ENCODE assay signal across 8 mouse cellular contexts in genomic region chr1:183669674-183670073, GRCm38 (mm10).
DNase-seq lines count a peak whose midpoint lies in the region; ATAC-seq and TF ChIP-seq lines count a peak whose summit lies in the region.

No protein-coding gene starts in this region.

- H3K79me2 ChIP-seq in CH12.LX (replicated peaks; ENCODE audit: control insufficient read depth, extremely low read depth, insufficient read depth, poor library complexity, severe bottlenecking) = no peaks in the 10 kb centered on the region

- no peak for ATAC-seq in heart, embryonic 12.5 days (ENCODE audit: insufficient number of reproducible peaks, low FRiP score)
- no peak for ATAC-seq in midbrain, embryonic 15.5 days (replicated peaks)

- no peak for TF ChIP-seq RAD21 in CH12.LX (IDR thresholded peaks at IDR 0.05; ENCODE audit: low read depth, low read length)

- H3K36me3 ChIP-seq in heart, embryonic 10.5 days = no peaks in the 10 kb centered on the region
- no peaks in the 10 kb centered on the region for H3K36me3 ChIP-seq in CH12.LX (replicated peaks in 1 of 2; ENCODE audit: control insufficient read depth in 1 of 2, insufficient read depth in 1 of 2, low read length in 1 of 2)
- H3K36me3 ChIP-seq in heart, embryonic 12.5 days = no peaks in the 10 kb centered on the region
- H3K36me3 ChIP-seq in midbrain, embryonic 15.5 days (replicated peaks) = no peaks in the 10 kb centered on the region

- no peaks in the 10 kb centered on the region; the same call in 1 of the 2 replicates for H3K4me1 ChIP-seq in heart, embryonic 10.5 days
- peaks cover 0 to 6% of the 10 kb centered on the region in 2 experiments; a peak in 2 of 4 replicates for H3K4me1 ChIP-seq in CH12.LX (ENCODE audit: control insufficient read depth in 1 of 2, insufficient read depth in 2 of 2)
- H3K4me1 ChIP-seq in heart, embryonic 12.5 days (replicated peaks) = 0 out of 2 replicates have a peak, but pooled peaks cover 4% of the 10 kb centered on the region
- 0 out of 2 replicates have a peak, but pooled peaks cover 5% of the 10 kb centered on the region for H3K4me1 ChIP-seq in midbrain, embryonic 15.5 days

- TF ChIP-seq POLR2A in CH12.LX (IDR thresholded peaks at IDR 0.05; ENCODE audit: low read depth, low read length) = no peak

- 57% methylated on average over 11 of the region's 11 CpGs for WGBS in heart, embryonic 10.5 days
- WGBS in heart, embryonic 12.5 days = 50% methylated on average over 11 of the region's 11 CpGs
- 61% methylated on average over 11 of the region's 11 CpGs for WGBS in midbrain, embryonic 15.5 days

- H3K27ac ChIP-seq in heart, embryonic 10.5 days = no peak overlapping the region
- no peak overlapping the region for H3K27ac ChIP-seq in CH12.LX (ENCODE audit: insufficient read depth, low read depth)
- no peak overlapping the region for H3K27ac ChIP-seq in heart, embryonic 12.5 days (ENCODE audit: poor library complexity, severe bottlenecking)
- no peak overlapping the region for H3K27ac ChIP-seq in midbrain, embryonic 15.5 days

- peak overlapping the region; percentile 83 for H3K4me2 ChIP-seq in CH12.LX (ENCODE audit: insufficient read depth, low read depth, poor library complexity, severe bottlenecking)
- peak overlapping the region; percentile 22; the same call in 1 of the 2 replicates for H3K4me2 ChIP-seq in heart, embryonic 12.5 days
- no peak overlapping the region for H3K4me2 ChIP-seq in midbrain, embryonic 15.5 days

- H3K27me3 ChIP-seq in heart, embryonic 10.5 days (ENCODE audit: insufficient read depth, poor library complexity, severe bottlenecking) = peaks cover 25% of the 10 kb centered on the region
- no peaks in the 10 kb centered on the region for H3K27me3 ChIP-seq in CH12.LX (replicated peaks)
- peaks cover 13% of the 10 kb centered on the region for H3K27me3 ChIP-seq in heart, embryonic 12.5 days (replicated peaks)
- no peaks in the 10 kb centered on the region for H3K27me3 ChIP-seq in midbrain, embryonic 15.5 days (replicated peaks)

- in situ Hi-C loops in CH12.LX (cut with MboI; ENCODE audit: low pct_ligation_motif_present, low pct_unique_long_range_greater_than_20kb, low sequenced_read_pairs) = loop anchor here (25.0 kb wide), 1 partner anchor 368 kb away; the partner anchor contains the start of gene 1700056E22Rik

- peak; percentile 95 for DNase-seq in heart, adult 11 months
- DNase-seq in heart, embryonic 10.5 days (ENCODE audit: low spot score) = no peak
- DNase-seq in CH12.LX (ENCODE audit: extremely low read depth) = peak; percentile 15
- DNase-seq in cerebellum, postnatal 36 days = peak; percentile 43 to 50
- DNase-seq in layer of hippocampus, postnatal 10 days (ENCODE audit: low spot score in 2 of 2) = peak; percentile 28 to 58
- peak; percentile 28 for DNase-seq in right cerebral cortex, adult 18-20 months

- TF ChIP-seq CTCF in CH12.LX (conservative IDR thresholded peaks at IDR 0.05 in 1 of 2, IDR thresholded peaks at IDR 0.05 in 1 of 2; ENCODE audit: low read depth in 2 of 2, low read length in 2 of 2) = no peak

- no peak overlapping the region for H3K4me3 ChIP-seq in heart, embryonic 10.5 days
- H3K4me3 ChIP-seq in CH12.LX (replicated peaks in 1 of 3; ENCODE audit: low read depth in 2 of 3, low read length in 2 of 3, poor library complexity in 1 of 3) = no peak overlapping the region
- H3K4me3 ChIP-seq in heart, embryonic 12.5 days = no peak overlapping the region
- H3K4me3 ChIP-seq in midbrain, embryonic 15.5 days = no peak overlapping the region

- no peak for TF ChIP-seq EP300 in CH12.LX (IDR thresholded peaks at IDR 0.05; ENCODE audit: low read length)

- peaks cover 3% of the 10 kb centered on the region; the same call in 1 of the 2 replicates for H3K9me3 ChIP-seq in heart, embryonic 10.5 days
- H3K9me3 ChIP-seq in CH12.LX (replicated peaks; ENCODE audit: low read length) = peaks cover 4% of the 10 kb centered on the region
- peaks cover 2% of the 10 kb centered on the region; the same call in 1 of the 2 replicates for H3K9me3 ChIP-seq in heart, embryonic 12.5 days (replicated peaks)
- 0 out of 2 replicates have a peak, but pooled peaks cover 2% of the 10 kb centered on the region for H3K9me3 ChIP-seq in midbrain, embryonic 15.5 days

- dilution Hi-C loops in CH12.LX (cut with MboI; ENCODE audit: extremely low pct_ligation_motif_present, extremely low pct_unique_long_range_greater_than_20kb, low sequenced_read_pairs) = no loop called here

- H3K9ac ChIP-seq in CH12.LX (ENCODE audit: insufficient read depth, low read depth) = no peak overlapping the region
- H3K9ac ChIP-seq in heart, embryonic 12.5 days = no peak overlapping the region
- no peak overlapping the region for H3K9ac ChIP-seq in midbrain, embryonic 15.5 days

TF ChIP-seq in CH12.LX, 34 proteins besides CTCF, POLR2A, EP300 and RAD21:
- no peak for TF ChIP-seq JUN (IDR thresholded peaks at IDR 0.05; ENCODE audit: insufficient read depth, low read depth, low read length)
- TF ChIP-seq MAFK (IDR thresholded peaks at IDR 0.05; ENCODE audit: insufficient replicate concordance, low read length) = no peak
- TF ChIP-seq SIN3A (IDR thresholded peaks at IDR 0.05; ENCODE audit: low read length) = no peak
- no peak for TF ChIP-seq MYC (IDR thresholded peaks at IDR 0.05; ENCODE audit: low read depth, low read length)
- no peak for TF ChIP-seq ZKSCAN1 (IDR thresholded peaks at IDR 0.05; ENCODE audit: borderline replicate concordance, low read depth, low read length)
- TF ChIP-seq MAX (IDR thresholded peaks at IDR 0.05; ENCODE audit: low read length) = no peak
- no peak for TF ChIP-seq BHLHE40 (IDR thresholded peaks at IDR 0.05; ENCODE audit: low read depth, low read length)
- no peak for TF ChIP-seq RCOR1 (conservative IDR thresholded peaks at IDR 0.05; ENCODE audit: low read depth, low read length)
- TF ChIP-seq GABPA (IDR thresholded peaks at IDR 0.05; ENCODE audit: insufficient replicate concordance, low read depth, low read length) = no peak
- TF ChIP-seq PAX5 (IDR thresholded peaks at IDR 0.05; ENCODE audit: low read length) = no peak
- no peak for TF ChIP-seq IRF4 (IDR thresholded peaks at IDR 0.05; ENCODE audit: low read depth, low read length)
- no peak for TF ChIP-seq MAZ (IDR thresholded peaks at IDR 0.05; ENCODE audit: low read depth, low read length)
- no peak for TF ChIP-seq KAT2A (IDR thresholded peaks at IDR 0.05; ENCODE audit: insufficient replicate concordance, low read length)
- TF ChIP-seq SMC3 (IDR thresholded peaks at IDR 0.05; ENCODE audit: low read depth, low read length) = no peak
- no peak for TF ChIP-seq CHD1 (IDR thresholded peaks at IDR 0.05; ENCODE audit: low read depth, low read length)
- TF ChIP-seq TCF12 (IDR thresholded peaks at IDR 0.05; ENCODE audit: low read depth, low read length) = no peak
